8 mouse cellular contexts compared by ENCODE assay signal in the genomic region with DNA sequence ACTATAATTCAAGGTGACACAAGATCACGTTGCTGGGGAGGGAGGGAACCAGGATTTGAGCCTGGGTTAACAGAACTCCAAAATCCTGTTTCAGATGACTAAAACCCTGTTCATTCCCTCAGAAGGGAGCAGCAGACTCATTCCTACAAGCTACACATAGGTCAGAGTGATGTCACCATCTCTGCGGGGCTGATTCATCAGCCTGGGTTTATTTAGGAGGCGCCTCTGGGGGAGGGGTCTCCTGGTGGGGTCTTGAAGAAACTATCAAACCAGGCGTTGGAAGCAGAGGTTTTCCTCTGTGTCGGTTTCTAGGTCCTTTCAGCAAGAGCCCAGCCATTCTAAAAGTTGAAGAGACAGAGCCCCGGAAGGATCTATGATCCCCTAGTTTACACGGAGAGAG. TPM values are rescaled to one million over a fixed set of nuclear protein-coding genes. Genes with fewer than 3 reads are reported as not detected.
DNase-seq lines count a peak whose midpoint lies in the region; ATAC-seq and TF ChIP-seq lines count a peak whose summit lies in the region.

No protein-coding gene starts in this region.

- peaks cover 21% of the 10 kb centered on the region for H3K27me3 ChIP-seq in embryonic facial prominence, embryonic 10.5 days (replicated peaks; ENCODE audit: low read depth, poor library complexity, severe bottlenecking)
- H3K27me3 ChIP-seq in hindbrain, embryonic 16.5 days (replicated peaks; ENCODE audit: control insufficient read depth, insufficient read depth, low read length): no peaks in the 10 kb centered on the region
- no peaks in the 10 kb centered on the region for H3K27me3 ChIP-seq in myocyte (ENCODE audit: control insufficient read depth, insufficient read depth, insufficient read length)

- no peak for TF ChIP-seq POLR2A in myocyte (IDR thresholded peaks at IDR 0.05; ENCODE audit: insufficient read length, low read depth)

- peak overlapping the region; percentile 71 for H3K4me3 ChIP-seq in left cerebral cortex, adult 2 months
- peak overlapping the region; percentile 85 for H3K4me3 ChIP-seq in embryonic facial prominence, embryonic 10.5 days
- no peak overlapping the region; the same call in 1 of the 2 replicates for H3K4me3 ChIP-seq in hindbrain, embryonic 16.5 days (ENCODE audit: low read length)
- peak overlapping the region; percentile 49 for H3K4me3 ChIP-seq in myocyte

- 16% methylated on average over 7 of the region's 7 CpGs for WGBS in embryonic facial prominence, embryonic 10.5 days
- 21% methylated on average over 7 of the region's 7 CpGs for WGBS in hindbrain, embryonic 16.5 days

- no peak for ATAC-seq in hindbrain, embryonic 16.5 days
- ATAC-seq in erythroblast, adult 5-6 weeks (replicated peaks; ENCODE audit: low FRiP score, poor library complexity, severe bottlenecking): no peak

- peak overlapping the region; percentile 50; the same call in 1 of the 2 replicates for H3K27ac ChIP-seq in left cerebral cortex, adult 2 months
- peak overlapping the region; percentile 92 for H3K27ac ChIP-seq in embryonic facial prominence, embryonic 10.5 days (replicated peaks)
- H3K27ac ChIP-seq in hindbrain, embryonic 16.5 days (ENCODE audit: low read depth, low read length): peak overlapping the region; percentile 0; the same call in 1 of the 2 replicates

- H3K4me1 ChIP-seq in embryonic facial prominence, embryonic 10.5 days: peaks cover 46% of the 10 kb centered on the region
- peaks cover 15% of the 10 kb centered on the region for H3K4me1 ChIP-seq in hindbrain, embryonic 16.5 days (ENCODE audit: control insufficient read depth, insufficient read depth, low read depth, low read length)

- no peak for TF ChIP-seq CTCF in left cerebral cortex, adult 2 months (IDR thresholded peaks at IDR 0.05)

- peak overlapping the region; percentile 33 for H3ac ChIP-seq in myocyte (ENCODE audit: control insufficient read depth, insufficient read length)

- H3K9ac ChIP-seq in hindbrain, embryonic 16.5 days (ENCODE audit: low read depth, low read length): no peak overlapping the region

- H3K9me3 ChIP-seq in embryonic facial prominence, embryonic 10.5 days: no peaks in the 10 kb centered on the region
- H3K9me3 ChIP-seq in hindbrain, embryonic 16.5 days (ENCODE audit: control insufficient read depth, low read length): no peaks in the 10 kb centered on the region

- no peak for DNase-seq in left cerebral cortex, adult 2 months (ENCODE audit: extremely low spot score in 1 of 2, low spot score in 2 of 2)
- no peak for DNase-seq in left cerebral cortex, postnatal 14 days (ENCODE audit: low spot score in 2 of 2)
- no peak for DNase-seq in embryonic facial prominence, embryonic 10.5 days (ENCODE audit: low spot score)
- no peak for DNase-seq in left cerebral cortex, postnatal 4 days
- no peak for DNase-seq in cerebellum, postnatal 10 days

- peak overlapping the region; percentile 70 for H3K4me2 ChIP-seq in hindbrain, embryonic 16.5 days (ENCODE audit: low read length)
- H3K4me2 ChIP-seq in myocyte (ENCODE audit: low read depth): peak overlapping the region; percentile 98

- intact Hi-C loops in left cerebral cortex, adult 2 months (cut with DNase I): no loop called here
- intact Hi-C loops in left cerebral cortex, postnatal 14 days (cut with DNase I): no loop called here
- intact Hi-C loops in left cerebral cortex, postnatal 4 days (cut with DNase I): no loop called here

- H3K36me3 ChIP-seq in embryonic facial prominence, embryonic 10.5 days (replicated peaks): peaks cover 7% of the 10 kb centered on the region
- no peaks in the 10 kb centered on the region for H3K36me3 ChIP-seq in hindbrain, embryonic 16.5 days (ENCODE audit: control insufficient read depth, insufficient read depth, low read length)
- no peaks in the 10 kb centered on the region for H3K36me3 ChIP-seq in myocyte (ENCODE audit: control insufficient read depth, insufficient read depth)

- peaks cover 19% of the 10 kb centered on the region for H3K79me2 ChIP-seq in myocyte (ENCODE audit: control insufficient read depth, insufficient read depth)

TF ChIP-seq in myocyte, 11 proteins besides CTCF, POLR2A, EP300 and RAD21:
- TF ChIP-seq SRF (IDR thresholded peaks at IDR 0.05; ENCODE audit: control insufficient read depth, insufficient read length, low read depth): no peak

RNA-seq across cellular contexts. Expression of a gene that starts 0.7 kb away (rescaled TPM):
- 10 to 100 TPM; 22.8 to 23.2 TPM for total RNA-seq in left cerebral cortex, adult 2 months (2021)
- total RNA-seq in left cerebral cortex, postnatal 14 days (2021): 10 to 100 TPM; 22.1 to 27.8 TPM
- 7.3 and 7.4 TPM in 2 replicates for polyA plus RNA-seq in embryonic facial prominence, embryonic 10.5 days (2016; fragmentation: Nextera tagmentation; extraction: Ambion mirVana)
- 11.6 and 13.9 TPM in 2 replicates for polyA plus RNA-seq in hindbrain, embryonic 16.5 days (2015; fragmentation: Nextera tagmentation; extraction: Ambion mirVana)
- polyA plus RNA-seq in myocyte (2012; fragmentation: generic; extraction: Trizol): 18.0 TPM
- total RNA-seq in left cerebral cortex, postnatal 4 days (2021): 10 to 100 TPM; 61.5 to 66.6 TPM
- total RNA-seq in erythroblast, adult 5-6 weeks (2015; ENCODE audit: low replicate concordance): 0.77 and 1.9 TPM in 2 replicates
- total RNA-seq in erythroblast, adult 5-6 weeks (2017; ENCODE audit: low replicate concordance): 0.68 and 0.98 TPM in 2 replicates

RNA-seq across cellular contexts. Expression of a gene that starts 32.8 kb away (rescaled TPM):
- total RNA-seq in left cerebral cortex, adult 2 months (2021): 100 to 1,000 TPM; 100 to 103 TPM
- 100 to 1,000 TPM; 109 to 114 TPM for total RNA-seq in left cerebral cortex, postnatal 14 days (2021)
- 414 and 440 TPM in 2 replicates for polyA plus RNA-seq in embryonic facial prominence, embryonic 10.5 days (2016; fragmentation: Nextera tagmentation; extraction: Ambion mirVana)
- 258 and 285 TPM in 2 replicates for polyA plus RNA-seq in hindbrain, embryonic 16.5 days (2015; fragmentation: Nextera tagmentation; extraction: Ambion mirVana)
- polyA plus RNA-seq in myocyte (2012; fragmentation: generic; extraction: Trizol): 388 TPM
- 100 to 1,000 TPM; 143 to 152 TPM for total RNA-seq in left cerebral cortex, postnatal 4 days (2021)
- total RNA-seq in erythroblast, adult 5-6 weeks (2015; ENCODE audit: low replicate concordance): 16.1 and 20.7 TPM in 2 replicates
- 10.8 and 13.9 TPM in 2 replicates for total RNA-seq in erythroblast, adult 5-6 weeks (2017; ENCODE audit: low replicate concordance)

RNA-seq across cellular contexts. Expression of a gene that starts 33.0 kb away (rescaled TPM):
- 10 to 100 TPM; 62.5 to 66.6 TPM for total RNA-seq in left cerebral cortex, adult 2 months (2021)
- 10 to 100 TPM; 80.6 to 81.3 TPM for total RNA-seq in left cerebral cortex, postnatal 14 days (2021)
- polyA plus RNA-seq in embryonic facial prominence, embryonic 10.5 days (2016; fragmentation: Nextera tagmentation; extraction: Ambion mirVana): 280 and 287 TPM in 2 replicates
- polyA plus RNA-seq in hindbrain, embryonic 16.5 days (2015; fragmentation: Nextera tagmentation; extraction: Ambion mirVana): 174 and 177 TPM in 2 replicates
- polyA plus RNA-seq in myocyte (2012; fragmentation: generic; extraction: Trizol): 315 TPM
- total RNA-seq in left cerebral cortex, postnatal 4 days (2021): 100 to 1,000 TPM; 116 to 122 TPM
- 29.4 and 47.6 TPM in 2 replicates for total RNA-seq in erythroblast, adult 5-6 weeks (2015; ENCODE audit: low replicate concordance)
- total RNA-seq in erythroblast, adult 5-6 weeks (2017; ENCODE audit: low replicate concordance): 51.3 and 56.2 TPM in 2 replicates

RNA-seq across cellular contexts. Expression of a gene that starts 33.1 kb away (rescaled TPM):
- 10 to 100 TPM; 12.0 to 12.9 TPM for total RNA-seq in left cerebral cortex, adult 2 months (2021)
- 10 to 100 TPM; 10.8 to 13.3 TPM for total RNA-seq in left cerebral cortex, postnatal 14 days (2021)
- polyA plus RNA-seq in embryonic facial prominence, embryonic 10.5 days (2016; fragmentation: Nextera tagmentation; extraction: Ambion mirVana): 8.0 and 8.2 TPM in 2 replicates
- 18.0 and 20.2 TPM in 2 replicates for polyA plus RNA-seq in hindbrain, embryonic 16.5 days (2015; fragmentation: Nextera tagmentation; extraction: Ambion mirVana)
- 15.2 TPM for polyA plus RNA-seq in myocyte (2012; fragmentation: generic; extraction: Trizol)
- total RNA-seq in left cerebral cortex, postnatal 4 days (2021): 10 to 100 TPM; 12.1 to 13.1 TPM
- total RNA-seq in erythroblast, adult 5-6 weeks (2015; ENCODE audit: low replicate concordance): not detected in 2 replicates
- not detected in 2 replicates for total RNA-seq in erythroblast, adult 5-6 weeks (2017; ENCODE audit: low replicate concordance)

RNA-seq across cellular contexts. Expression of a gene that starts 45.3 kb away (rescaled TPM):
- 10 to 100 TPM; 19.7 to 19.8 TPM for total RNA-seq in left cerebral cortex, adult 2 months (2021)
- total RNA-seq in left cerebral cortex, postnatal 14 days (2021): 10 to 100 TPM; 17.3 to 18.6 TPM
- polyA plus RNA-seq in embryonic facial prominence, embryonic 10.5 days (2016; fragmentation: Nextera tagmentation; extraction: Ambion mirVana): 57.7 and 61.8 TPM in 2 replicates
- polyA plus RNA-seq in hindbrain, embryonic 16.5 days (2015; fragmentation: Nextera tagmentation; extraction: Ambion mirVana): 50.0 and 54.0 TPM in 2 replicates
- polyA plus RNA-seq in myocyte (2012; fragmentation: generic; extraction: Trizol): 36.1 TPM
- 10 to 100 TPM; 25.5 to 27.2 TPM for total RNA-seq in left cerebral cortex, postnatal 4 days (2021)
- total RNA-seq in erythroblast, adult 5-6 weeks (2015; ENCODE audit: low replicate concordance): 12.3 and 20.0 TPM in 2 replicates
- 7.5 and 11.4 TPM in 2 replicates for total RNA-seq in erythroblast, adult 5-6 weeks (2017; ENCODE audit: low replicate concordance)

Comparison
In these comparisons a context has a peak if more than half of its experiments do, and no peak if none do; other contexts are left out.
1. H3K27ac ChIP-seq: peak in every context shown above with its lines; median percentile 92 in embryonic facial prominence, embryonic 10.5 days; 50 in left cerebral cortex, adult 2 months; 0 in hindbrain, embryonic 16.5 days.
2. RNA of a gene that starts 0.7 kb away (total RNA-seq): 61.5 to 66.6 TPM in left cerebral cortex, postnatal 4 days, 22.1 to 27.8 TPM in left cerebral cortex, postnatal 14 days and 22.8 to 23.2 TPM in left cerebral cortex, adult 2 months; 0.68 to 1.9 TPM in erythroblast, adult 5-6 weeks; every median in the first group is over 4 times any median in the second.
3. RNA of a gene that starts 32.8 kb away (total RNA-seq): 143 to 152 TPM in left cerebral cortex, postnatal 4 days, 109 to 114 TPM in left cerebral cortex, postnatal 14 days and 100 to 103 TPM in left cerebral cortex, adult 2 months; 10.8 to 20.7 TPM in erythroblast, adult 5-6 weeks; every median in the first group is over 4 times any median in the second.